Mouse (Mus musculus) MEL (cell line): ENCODE results near the gene Cables2. TPM values are rescaled to one million over a fixed set of nuclear protein-coding genes. Genes with fewer than 3 reads are reported as not detected.

Experiments
- DNase-seq: peaks from one replicate; pipeline ENCODE4 v3.0.0; 2011; ENCODE audit warnings: low read depth, low spot score
- H3K27ac ChIP-seq: 2 replicates; pipeline ENCODE4 v1.5.1; 2012; ENCODE audit warnings: low read depth, mild to moderate bottlenecking, control low read depth, low read length, moderate library complexity; ENCODE audit not compliant: control insufficient read depth
- H3K27me3 ChIP-seq, 2 experiments: fragments of 150-350 bp in 1 of 2; sonication (generic) in 1 of 2; 2 replicates each; pipeline ENCODE4 v1.6.1; 2012; ENCODE audit warnings: low read length in 2 of 2, mild to moderate bottlenecking in 2 of 2, improper control_type of control experiment in 1 of 2, moderate library complexity in 1 of 2; ENCODE audit not compliant: insufficient read depth in 2 of 2, control insufficient read depth in 1 of 2
- H3K36me3 ChIP-seq, 2 experiments: 2 replicates each; pipeline ENCODE4 v1.6.1; 2012 to 2014; ENCODE audit warnings: low read length in 2 of 2, improper control_type of control experiment in 1 of 2, inconsistent platforms in 1 of 2, mild to moderate bottlenecking in 1 of 2; ENCODE audit not compliant: insufficient read depth in 2 of 2, control insufficient read depth in 1 of 2
- H3K4me1 ChIP-seq, 2 experiments: fragments of 150-350 bp in 1 of 2; sonication (generic) in 1 of 2; 2 replicates each; pipeline ENCODE4 v1.6.1; 2012; ENCODE audit warnings: low read length in 2 of 2, improper control_type of control experiment in 1 of 2, mild to moderate bottlenecking in 1 of 2; ENCODE audit not compliant: insufficient read depth in 2 of 2, control insufficient read depth in 1 of 2
- H3K4me3 ChIP-seq, 2 experiments: fragments of 150-350 bp in 1 of 2; sonication (generic) in 1 of 2; 2 replicates each; pipeline ENCODE4 v1.5.1; 2012; ENCODE audit warnings: low read depth in 2 of 2, low read length in 2 of 2, mild to moderate bottlenecking in 2 of 2, moderate library complexity in 2 of 2, control low read depth in 1 of 2, improper control_type of control experiment in 1 of 2; ENCODE audit not compliant: control insufficient read depth in 1 of 2, insufficient read depth in 1 of 2
- H3K79me2 ChIP-seq: 2 replicates; pipeline ENCODE4 v1.6.1; 2012; ENCODE audit warnings: mild to moderate bottlenecking, low read length, moderate library complexity; ENCODE audit not compliant: control insufficient read depth, poor library complexity, insufficient read depth
- H3K9ac ChIP-seq: 2 replicates; pipeline ENCODE4 v1.6.1; 2012; ENCODE audit warnings: low read depth, mild to moderate bottlenecking, control low read depth, low read length, moderate library complexity; ENCODE audit not compliant: control insufficient read depth, poor library complexity, severe bottlenecking
- H3K9me3 ChIP-seq: fragments of 150-350 bp; sonication (generic); replicated peaks from 2 replicates; pipeline ENCODE4 v1.6.1; 2012; ENCODE audit warnings: mild to moderate bottlenecking, low read length, improper control_type of control experiment, moderate library complexity; ENCODE audit not compliant: insufficient read depth
- BHLHE40 ChIP-seq: IDR thresholded peaks from 2 replicates; pipeline ENCODE4 v1.6.1; 2012; ENCODE audit warnings: low read depth, mild to moderate bottlenecking, inconsistent platforms, low read length, improper control_type of control experiment, borderline replicate concordance
- CTCF ChIP-seq, 3 experiments: IDR thresholded peaks in 2 of 3; conservative IDR thresholded peaks in 1 of 3; 2 replicates each; pipeline ENCODE4 v1.5.1; 2011 to 2012; ENCODE audit warnings: low read length in 3 of 3, low read depth in 2 of 3, mild to moderate bottlenecking in 2 of 3, improper control_type of control experiment in 1 of 3, inconsistent platforms in 1 of 3, mixed read lengths in 1 of 3, moderate library complexity in 1 of 3; ENCODE audit not compliant: control insufficient read depth in 1 of 3, insufficient read depth in 1 of 3, poor library complexity in 1 of 3, severe bottlenecking in 1 of 3
- ELF1 ChIP-seq: IDR thresholded peaks from 2 replicates; pipeline ENCODE4 v1.6.1; 2014; ENCODE audit warnings: low read depth, mild to moderate bottlenecking, inconsistent platforms, low read length, improper control_type of control experiment, moderate library complexity
- EP300 ChIP-seq, 2 experiments: IDR thresholded peaks; 2 replicates each; pipeline ENCODE4 v1.6.1; 2011; ENCODE audit warnings: improper control_type of control experiment in 2 of 2, low read length in 2 of 2, low read depth in 1 of 2, mild to moderate bottlenecking in 1 of 2
- ETS1 ChIP-seq: IDR thresholded peaks from 2 replicates; pipeline ENCODE4 v1.6.1; 2012; ENCODE audit warnings: low read depth, mild to moderate bottlenecking, inconsistent platforms, low read length, improper control_type of control experiment, moderate library complexity
- GATA1 ChIP-seq: IDR thresholded peaks from 2 replicates; pipeline ENCODE4 v1.6.1; 2011; ENCODE audit warnings: low read depth, low read length, improper control_type of control experiment
- HCFC1 ChIP-seq: IDR thresholded peaks from 2 replicates; pipeline ENCODE4 v1.6.1; 2012; ENCODE audit warnings: low read depth, mild to moderate bottlenecking, inconsistent platforms, low read length, improper control_type of control experiment, moderate library complexity
- KAT2A ChIP-seq: conservative IDR thresholded peaks from 2 replicates; pipeline ENCODE4 v1.6.1; 2012; ENCODE audit warnings: low read depth, low read length, improper control_type of control experiment, inconsistent platforms
- MAFK ChIP-seq: IDR thresholded peaks from 2 replicates; pipeline ENCODE4 v1.6.1; 2011; ENCODE audit warnings: low read depth, mild to moderate bottlenecking, low read length, improper control_type of control experiment, borderline replicate concordance
- MAX ChIP-seq: IDR thresholded peaks from 2 replicates; pipeline ENCODE4 v1.6.1; 2011; ENCODE audit warnings: low read length, improper control_type of control experiment
- MAZ ChIP-seq: IDR thresholded peaks from 2 replicates; pipeline ENCODE4 v1.6.1; 2012; ENCODE audit warnings: low read depth, mild to moderate bottlenecking, inconsistent platforms, low read length, improper control_type of control experiment
- MEF2A ChIP-seq: IDR thresholded peaks from 2 replicates; pipeline ENCODE4 v1.6.1; 2014; ENCODE audit warnings: low read depth, mild to moderate bottlenecking, inconsistent platforms, low read length, improper control_type of control experiment; ENCODE audit not compliant: poor library complexity, insufficient replicate concordance, severe bottlenecking; ENCODE audit errors: extremely low read depth
- MXI1 ChIP-seq: IDR thresholded peaks from 2 replicates; pipeline ENCODE4 v1.6.1; 2011; ENCODE audit warnings: mild to moderate bottlenecking, low read depth, low read length, improper control_type of control experiment
- MYC ChIP-seq: IDR thresholded peaks from 2 replicates; pipeline ENCODE4 v1.6.1; 2011; ENCODE audit warnings: low read depth, mild to moderate bottlenecking, low read length, improper control_type of control experiment, moderate library complexity
- NELFE ChIP-seq: IDR thresholded peaks from 2 replicates; pipeline ENCODE4 v1.6.1; 2011; ENCODE audit warnings: low read depth, low read length, improper control_type of control experiment
- NRF1 ChIP-seq: IDR thresholded peaks from 2 replicates; pipeline ENCODE4 v1.6.1; 2014; ENCODE audit warnings: low read depth, mild to moderate bottlenecking, inconsistent platforms, low read length, improper control_type of control experiment, moderate library complexity; ENCODE audit not compliant: poor library complexity, insufficient read depth, severe bottlenecking
- POLR2A ChIP-seq, 2 experiments: IDR thresholded peaks; 2 replicates each; pipeline ENCODE4 v1.6.1; 2011 to 2012; ENCODE audit warnings: low read length in 2 of 2, mild to moderate bottlenecking in 2 of 2, control low read depth in 1 of 2, improper control_type of control experiment in 1 of 2, low read depth in 1 of 2, moderate library complexity in 1 of 2; ENCODE audit not compliant: control insufficient read depth in 1 of 2, insufficient read depth in 1 of 2, poor library complexity in 1 of 2
- POLR2AphosphoS2 ChIP-seq: IDR thresholded peaks from 2 replicates; pipeline ENCODE4 v1.6.1; 2011; ENCODE audit warnings: low read length, improper control_type of control experiment
- POLR2AphosphoS5 ChIP-seq: IDR thresholded peaks from 2 replicates; pipeline ENCODE4 v1.6.1; 2012; ENCODE audit warnings: low read depth, borderline replicate concordance, mild to moderate bottlenecking, inconsistent platforms, low read length, moderate library complexity, mixed read lengths
- RAD21 ChIP-seq: IDR thresholded peaks from 2 replicates; pipeline ENCODE4 v1.6.1; 2011; ENCODE audit warnings: mild to moderate bottlenecking, low read depth, low read length, improper control_type of control experiment
- RCOR1 ChIP-seq: IDR thresholded peaks from 2 replicates; pipeline ENCODE4 v1.6.1; 2012; ENCODE audit warnings: low read depth, mild to moderate bottlenecking, inconsistent platforms, low read length, improper control_type of control experiment
- SIN3A ChIP-seq: IDR thresholded peaks from 2 replicates; pipeline ENCODE4 v1.6.1; 2012; ENCODE audit warnings: low read length, improper control_type of control experiment, inconsistent platforms
- TAL1 ChIP-seq: IDR thresholded peaks from 2 replicates; pipeline ENCODE4 v1.6.1; 2012; ENCODE audit warnings: mild to moderate bottlenecking, inconsistent platforms, low read length, moderate library complexity, mixed read lengths
- TBP ChIP-seq: IDR thresholded peaks from 2 replicates; pipeline ENCODE4 v1.8.0; 2011; ENCODE audit warnings: low read depth, low read length, improper control_type of control experiment
- TCF12 ChIP-seq: IDR thresholded peaks from 2 replicates; pipeline ENCODE4 v1.6.1; 2014; ENCODE audit warnings: low read depth, mild to moderate bottlenecking, inconsistent platforms, low read length, improper control_type of control experiment, moderate library complexity
- UBTF ChIP-seq: IDR thresholded peaks from 2 replicates; pipeline ENCODE4 v1.6.1; 2012; ENCODE audit warnings: low read depth, mild to moderate bottlenecking, inconsistent platforms, low read length, improper control_type of control experiment, moderate library complexity, borderline replicate concordance; ENCODE audit not compliant: insufficient read depth
- USF1 ChIP-seq: IDR thresholded peaks from 2 replicates; pipeline ENCODE4 v1.6.1; 2014; ENCODE audit warnings: low read depth, mild to moderate bottlenecking, inconsistent platforms, low read length, improper control_type of control experiment, moderate library complexity
- ZC3H11A ChIP-seq: IDR thresholded peaks from 2 replicates; pipeline ENCODE4 v1.6.1; 2012; ENCODE audit warnings: low read depth, mild to moderate bottlenecking, inconsistent platforms, low read length, improper control_type of control experiment
- ZKSCAN1 ChIP-seq: IDR thresholded peaks from 2 replicates; pipeline ENCODE4 v1.6.1; 2012; ENCODE audit warnings: low read depth, mild to moderate bottlenecking, inconsistent platforms, low read length, improper control_type of control experiment, moderate library complexity
- ZMIZ1 ChIP-seq: IDR thresholded peaks from 2 replicates; pipeline ENCODE4 v1.6.1; 2012; ENCODE audit warnings: low read depth, mild to moderate bottlenecking, inconsistent platforms, low read length, improper control_type of control experiment, moderate library complexity
- ZNF384 ChIP-seq: IDR thresholded peaks from 2 replicates; pipeline ENCODE4 v1.6.1; 2012; ENCODE audit warnings: low read depth, mild to moderate bottlenecking, inconsistent platforms, low read length, improper control_type of control experiment
- polyA plus RNA-seq, 2 experiments: library from polyadenylated mRNA; stranded (reverse) in 1 of 2; unstranded in 1 of 2; fragments of >175 nt in 1 of 2; fragments of >200 nt in 1 of 2; gene quantifications; 2 replicates each; pipeline versions ENCODE4 v1.2.1 to v1.2.4; 2012; ENCODE audit warnings: low replicate concordance in 2 of 2, low read depth in 1 of 2; ENCODE audit not compliant: insufficient read length in 2 of 2, insufficient read depth in 1 of 2, missing spikeins in 1 of 2
- total RNA-seq: library from RNA; depleted of rRNA; stranded (reverse); fragments of 300-350 nt; gene quantifications from 2 replicates; pipeline ENCODE4 v1.2.3, GENCODE M21; 2012

Gene Cables2
- total and polyA plus RNA-seq, 3 experiments, result 10.7 to 16.7 TPM; not detected in 1

DNA sequence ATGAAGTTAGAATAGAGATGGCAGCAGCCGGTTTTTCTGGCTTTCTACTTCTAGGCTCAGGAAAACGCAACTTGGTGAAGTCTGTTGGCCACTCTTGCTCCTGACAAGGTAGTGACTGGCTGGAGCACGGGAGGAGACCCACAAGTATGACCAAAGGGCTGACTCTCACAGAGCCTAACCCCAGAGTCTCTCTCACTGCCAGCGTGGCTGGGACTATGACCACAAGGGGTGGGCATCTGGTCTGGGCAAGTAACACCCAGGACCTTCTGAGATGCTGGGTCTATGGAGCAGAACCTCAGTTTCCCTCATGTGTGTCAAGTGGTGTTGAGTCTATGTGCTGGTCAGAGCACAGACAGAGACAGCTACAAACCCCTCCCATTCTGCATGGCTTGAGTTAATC, 3.1 kb upstream of the Cables2 start:
- H3K9me3 ChIP-seq, result no peaks in the 10 kb centered on the region
- H3K36me3 ChIP-seq, result peaks cover 0 to 3% of the 10 kb centered on the region in 2 experiments; a peak in 1 of 4 replicates
- peak overlapping the region; percentile 37 for H3K9ac ChIP-seq
- H3K4me1 ChIP-seq, result peaks cover 6 to 21% of the 10 kb centered on the region in 2 experiments
- H3K79me2 ChIP-seq, result peaks cover 8% of the 10 kb centered on the region
- DNase-seq, result no peak
- H3K27ac ChIP-seq, result no peak overlapping the region
- H3K27me3 ChIP-seq, result no peaks in the 10 kb centered on the region
- TF ChIP-seq TCF12 (no peak), UBTF (no peak), BHLHE40 (no peak), MXI1 (peak; percentile 16; the same call in 1 of the 2 replicates), USF1 (no peak), NRF1 (no peak), ZC3H11A (no peak), MAZ (0 out of 2 replicates have a peak, but pooled peaks have one; percentile 17), RAD21 (no peak), NELFE (no peak), TAL1 (no peak), ETS1 (no peak)
- TF ChIP-seq, all 39 proteins: peak for 2
- peak overlapping the region; percentile 37 to 84 for H3K4me3 ChIP-seq

DNA sequence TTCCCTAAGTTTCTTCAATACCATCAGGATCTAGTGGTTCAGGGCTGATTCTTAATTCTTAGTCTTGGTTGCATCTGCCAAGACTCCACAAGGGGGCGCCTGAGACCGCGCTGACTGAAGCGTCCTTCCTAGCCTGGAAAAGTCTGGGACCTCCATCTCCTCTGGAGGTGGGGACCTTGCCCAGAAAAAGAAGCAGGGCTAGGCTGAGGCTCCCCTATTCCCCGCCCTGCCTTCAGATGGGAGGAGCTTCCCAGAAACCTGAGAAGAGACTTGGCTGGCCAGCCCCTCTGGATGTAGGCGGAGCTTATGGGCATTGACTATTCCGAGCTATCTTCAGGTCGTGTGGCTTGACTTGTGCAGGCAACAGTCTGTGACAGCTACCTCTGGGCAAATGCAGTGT, 2.5 kb upstream of the Cables2 start:
- Histone ChIP-seq H3K4me3 (peak overlapping the region; percentile 37 to 84; a peak in 2 of 4 replicates), H3K9ac (peak overlapping the region; percentile 15; the same call in 1 of the 2 replicates), H3K9me3 (no peaks in the 10 kb centered on the region), H3K4me1 (peaks cover 6 to 21% of the 10 kb centered on the region in 2 experiments), H3K27me3 (no peaks in the 10 kb centered on the region), H3K79me2 (peaks cover 8% of the 10 kb centered on the region), H3K36me3 (peaks cover 0 to 3% of the 10 kb centered on the region in 2 experiments; a peak in 1 of 4 replicates), H3K27ac (no peak overlapping the region)
- DNase-seq, result peak; percentile 90
- TF ChIP-seq GATA1 (no peak), ELF1 (no peak), NELFE (no peak), TCF12 (no peak), ZNF384 (no peak), MAFK (no peak), MAZ (no peak), TBP (no peak), HCFC1 (no peak), EP300 (IDR thresholded peaks at IDR 0.05; ENCODE audit: low read depth in 1 of 2, low read length in 2 of 2) (no peak), POLR2AphosphoS2 (no peak), TAL1 (no peak), POLR2A (IDR thresholded peaks at IDR 0.05; ENCODE audit: control insufficient read depth in 1 of 2, insufficient read depth in 1 of 2, low read depth in 1 of 2, low read length in 2 of 2, poor library complexity in 1 of 2) (no peak), MAX (no peak), USF1 (no peak), ZC3H11A (peak; percentile 61), ZMIZ1 (no peak), RAD21 (peak; percentile 90), MEF2A (no peak), ZKSCAN1 (no peak), POLR2AphosphoS5 (no peak), CTCF (IDR thresholded peaks at IDR 0.05 in 2 of 3, conservative IDR thresholded peaks at IDR 0.05 in 1 of 3; ENCODE audit: control insufficient read depth in 1 of 3, insufficient read depth in 1 of 3, low read depth in 2 of 3, low read length in 3 of 3, poor library complexity in 1 of 3, severe bottlenecking in 1 of 3) (peak; percentile 75 to 92 (median 87)), KAT2A (no peak), SIN3A (no peak), MYC (no peak), RCOR1 (no peak), BHLHE40 (no peak)
